Mouse (Mus musculus): ENCODE results near the gene Bcan. TPM values are rescaled to one million over a fixed set of nuclear protein-coding genes. Genes with fewer than 3 reads are reported as not detected.

The Bcan gene
- polyA plus RNA-seq, 1 experiment from 2014 or later: 0.06 TPM

- ATAC-seq (replicated peaks; ENCODE audit: insufficient number of reproducible peaks, low FRiP score, low TSS enrichment, low read depth): no peak
- peaks cover 68% of the 10 kb centered on the region for H3K27me3 ChIP-seq (ENCODE audit: control insufficient read depth, insufficient read depth, low read length)
- H3K9ac ChIP-seq (replicated peaks; ENCODE audit: low read length): no peak overlapping the region
- H3K4me3 ChIP-seq (ENCODE audit: low read depth, low read length): no peak overlapping the region
- peaks cover 7% of the 10 kb centered on the region for H3K4me1 ChIP-seq (ENCODE audit: control insufficient read depth, insufficient read depth, low read length)
- H3K36me3 ChIP-seq (replicated peaks; ENCODE audit: control insufficient read depth, insufficient read depth, low read depth, low read length): no peaks in the 10 kb centered on the region
- no peak for DNase-seq (ENCODE audit: low spot score)
- no peak overlapping the region for H3K4me2 ChIP-seq (ENCODE audit: low read depth, low read length)
- no peaks in the 10 kb centered on the region for H3K9me3 ChIP-seq (replicated peaks; ENCODE audit: control insufficient read depth, low read length)
- H3K27ac ChIP-seq (replicated peaks; ENCODE audit: low read depth, low read length): no peak overlapping the region
- 7% methylated on average over 11 of the region's 11 CpGs for WGBS
Observed at GRCm38 (mm10) chr3:88000816-88001595, 976 bp upstream of the Bcan start.

- peaks cover 7% of the 10 kb centered on the region for H3K4me1 ChIP-seq (ENCODE audit: control insufficient read depth, insufficient read depth, low read length)
- WGBS: 1% methylated on average over 38 of the region's 38 CpGs
Observed at GRCm38 (mm10) chr3:87999243-87999895, 661 bp downstream of the Bcan start.

GRCm38 (mm10) chr3:87998747-87999146 lies 1.3 kb downstream of the Bcan start:
- H3K4me3 ChIP-seq (ENCODE audit: low read depth, low read length): no peak overlapping the region
- H3K36me3 ChIP-seq (replicated peaks; ENCODE audit: control insufficient read depth, insufficient read depth, low read depth, low read length): no peaks in the 10 kb centered on the region
- peaks cover 81% of the 10 kb centered on the region for H3K27me3 ChIP-seq (ENCODE audit: control insufficient read depth, insufficient read depth, low read length)
- H3K27ac ChIP-seq (replicated peaks; ENCODE audit: low read depth, low read length): no peak overlapping the region
- no peak overlapping the region for H3K4me2 ChIP-seq (ENCODE audit: low read depth, low read length)
- DNase-seq (ENCODE audit: low spot score) (no peak), ATAC-seq (replicated peaks; ENCODE audit: insufficient number of reproducible peaks, low FRiP score, low TSS enrichment, low read depth) (no peak)
- no peaks in the 10 kb centered on the region for H3K9me3 ChIP-seq (replicated peaks; ENCODE audit: control insufficient read depth, low read length)
- no peak overlapping the region for H3K9ac ChIP-seq (replicated peaks; ENCODE audit: low read length)
- peaks cover 7% of the 10 kb centered on the region for H3K4me1 ChIP-seq (ENCODE audit: control insufficient read depth, insufficient read depth, low read length)
- 3% methylated on average over 7 of the region's 7 CpGs for WGBS

More at GRCm38 (mm10) chr3:87999243-87999895, 661 bp downstream of the Bcan start:
- H3K9me3 ChIP-seq (replicated peaks; ENCODE audit: control insufficient read depth, low read length): no peaks in the 10 kb centered on the region
- peaks cover 81% of the 10 kb centered on the region for H3K27me3 ChIP-seq (ENCODE audit: control insufficient read depth, insufficient read depth, low read length)
- ATAC-seq (replicated peaks; ENCODE audit: insufficient number of reproducible peaks, low FRiP score, low TSS enrichment, low read depth) (no peak), DNase-seq (ENCODE audit: low spot score) (no peak)
- H3K36me3 ChIP-seq (replicated peaks; ENCODE audit: control insufficient read depth, insufficient read depth, low read depth, low read length): no peaks in the 10 kb centered on the region
- H3K27ac ChIP-seq (replicated peaks; ENCODE audit: low read depth, low read length): no peak overlapping the region
- peak overlapping the region; percentile 18 for H3K4me3 ChIP-seq (ENCODE audit: low read depth, low read length)
- peak overlapping the region; percentile 71; the same call in 1 of the 2 replicates for H3K4me2 ChIP-seq (ENCODE audit: low read depth, low read length)
- H3K9ac ChIP-seq (replicated peaks; ENCODE audit: low read length): no peak overlapping the region

- under 1% methylated on average over 49 of the region's 49 CpGs for WGBS
- peak overlapping the region; percentile 57 for H3K4me2 ChIP-seq (ENCODE audit: low read depth, low read length)
- no peaks in the 10 kb centered on the region for H3K9me3 ChIP-seq (replicated peaks; ENCODE audit: control insufficient read depth, low read length)
- ATAC-seq (replicated peaks; ENCODE audit: insufficient number of reproducible peaks, low FRiP score, low TSS enrichment, low read depth): 0 out of 2 replicates have a peak, but pooled peaks have one; percentile 36
- peaks cover 82% of the 10 kb centered on the region for H3K27me3 ChIP-seq (ENCODE audit: control insufficient read depth, insufficient read depth, low read length)
- H3K4me3 ChIP-seq (ENCODE audit: low read depth, low read length): peak overlapping the region; percentile 25
- H3K36me3 ChIP-seq (replicated peaks; ENCODE audit: control insufficient read depth, insufficient read depth, low read depth, low read length): no peaks in the 10 kb centered on the region
- no peak for DNase-seq (ENCODE audit: low spot score)
- no peak overlapping the region for H3K27ac ChIP-seq (replicated peaks; ENCODE audit: low read depth, low read length)
- H3K4me1 ChIP-seq (ENCODE audit: control insufficient read depth, insufficient read depth, low read length): peaks cover 7% of the 10 kb centered on the region
- no peak overlapping the region; the same call in 1 of the 2 replicates for H3K9ac ChIP-seq (replicated peaks; ENCODE audit: low read length)
Observed at GRCm38 (mm10) chr3:87996971-87997614, 2.9 kb downstream of the Bcan start.

DNA sequence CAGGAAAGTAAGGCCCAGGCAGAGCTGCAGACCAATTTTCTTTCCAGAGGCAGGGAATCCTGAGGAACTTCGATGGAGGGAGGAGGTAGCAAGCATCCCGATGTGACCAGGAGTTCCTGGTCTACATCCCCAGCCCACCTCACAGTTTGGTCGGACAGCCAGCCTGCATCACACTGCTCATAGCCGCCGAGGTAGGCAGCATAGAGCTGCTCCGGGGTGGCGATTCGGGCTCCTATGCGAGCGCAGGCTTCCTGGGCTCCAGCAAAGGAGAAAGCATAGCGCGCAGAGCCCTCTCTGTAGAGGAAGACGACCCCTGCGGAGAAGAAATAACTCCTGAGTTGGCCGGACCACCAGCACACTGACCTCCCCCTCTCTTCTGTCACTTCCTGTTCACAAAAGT lies 3.6 kb downstream of the Bcan start:
- no peak for ATAC-seq (replicated peaks; ENCODE audit: insufficient number of reproducible peaks, low FRiP score, low TSS enrichment, low read depth)
- no peak overlapping the region for H3K27ac ChIP-seq (replicated peaks; ENCODE audit: low read depth, low read length)
- peaks cover 7% of the 10 kb centered on the region for H3K4me1 ChIP-seq (ENCODE audit: control insufficient read depth, insufficient read depth, low read length)
- peaks cover 76% of the 10 kb centered on the region for H3K27me3 ChIP-seq (ENCODE audit: control insufficient read depth, insufficient read depth, low read length)
- no peak overlapping the region for H3K4me3 ChIP-seq (ENCODE audit: low read depth, low read length)
- no peak overlapping the region for H3K4me2 ChIP-seq (ENCODE audit: low read depth, low read length)
- H3K9ac ChIP-seq (replicated peaks; ENCODE audit: low read length): no peak overlapping the region
- no peak for DNase-seq (ENCODE audit: low spot score)
- no peaks in the 10 kb centered on the region for H3K36me3 ChIP-seq (replicated peaks; ENCODE audit: control insufficient read depth, insufficient read depth, low read depth, low read length)
- no peaks in the 10 kb centered on the region for H3K9me3 ChIP-seq (replicated peaks; ENCODE audit: control insufficient read depth, low read length)
- WGBS: under 1% methylated on average over 15 of the region's 15 CpGs

DNA sequence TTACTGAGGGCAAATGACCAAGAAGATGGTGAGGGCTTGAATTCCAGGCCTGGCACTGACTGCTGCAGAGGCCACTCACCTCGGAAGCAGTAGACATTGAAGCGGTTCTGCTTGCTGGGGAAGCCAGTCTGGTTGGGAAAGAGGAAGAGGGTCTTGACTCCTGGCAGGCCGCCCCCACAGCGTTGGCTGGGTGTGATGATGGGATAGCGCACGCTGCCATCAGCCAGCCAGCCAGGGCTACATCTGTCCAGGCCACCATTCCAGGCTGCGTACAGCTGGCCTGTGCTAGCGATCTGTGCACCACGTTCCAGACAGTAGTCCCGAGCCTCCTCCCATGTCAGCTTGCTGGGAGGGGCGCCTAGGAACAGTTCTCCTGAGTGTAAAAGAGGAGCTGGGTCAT lies 4.7 kb downstream of the Bcan start:
- H3K36me3 ChIP-seq (replicated peaks; ENCODE audit: control insufficient read depth, insufficient read depth, low read depth, low read length): no peaks in the 10 kb centered on the region
- no peak overlapping the region for H3K27ac ChIP-seq (replicated peaks; ENCODE audit: low read depth, low read length)
- H3K4me3 ChIP-seq (ENCODE audit: low read depth, low read length): no peak overlapping the region
- no peak for ATAC-seq (replicated peaks; ENCODE audit: insufficient number of reproducible peaks, low FRiP score, low TSS enrichment, low read depth)
- peaks cover 71% of the 10 kb centered on the region for H3K27me3 ChIP-seq (ENCODE audit: control insufficient read depth, insufficient read depth, low read length)
- no peaks in the 10 kb centered on the region for H3K9me3 ChIP-seq (replicated peaks; ENCODE audit: control insufficient read depth, low read length)
- peaks cover 7% of the 10 kb centered on the region for H3K4me1 ChIP-seq (ENCODE audit: control insufficient read depth, insufficient read depth, low read length)
- no peak overlapping the region for H3K9ac ChIP-seq (replicated peaks; ENCODE audit: low read length)
- no peak overlapping the region for H3K4me2 ChIP-seq (ENCODE audit: low read depth, low read length)
- no peak for DNase-seq (ENCODE audit: low spot score)
- WGBS: 28% methylated on average over 11 of the region's 11 CpGs

DNA sequence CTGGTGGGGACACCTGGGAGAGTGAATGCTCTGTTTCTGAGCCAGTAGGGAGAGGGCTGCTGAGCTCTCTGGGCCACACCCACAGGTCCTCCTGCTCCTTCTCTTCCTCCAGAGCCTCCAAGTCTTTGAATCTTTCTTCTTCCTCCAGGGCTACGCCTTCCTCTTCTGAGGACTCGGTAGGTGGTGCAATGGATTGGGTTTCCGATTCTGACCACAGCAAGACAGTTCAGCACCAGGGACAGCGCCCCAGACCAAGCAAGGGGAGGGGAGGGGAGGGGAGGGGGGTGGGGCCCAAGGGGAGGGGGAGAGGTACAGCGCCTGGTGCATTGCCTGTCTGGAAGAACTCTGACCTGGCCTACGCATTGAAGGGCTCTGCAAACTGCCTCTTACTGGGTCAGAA lies 6.6 kb downstream of the Bcan start:
- peaks cover 58% of the 10 kb centered on the region for H3K27me3 ChIP-seq (ENCODE audit: control insufficient read depth, insufficient read depth, low read length)
- no peak overlapping the region for H3K27ac ChIP-seq (replicated peaks; ENCODE audit: low read depth, low read length)
- ATAC-seq (replicated peaks; ENCODE audit: insufficient number of reproducible peaks, low FRiP score, low TSS enrichment, low read depth): no peak
- H3K4me2 ChIP-seq (ENCODE audit: low read depth, low read length): no peak overlapping the region
- DNase-seq (ENCODE audit: low spot score): peak; percentile 82
- H3K9ac ChIP-seq (replicated peaks; ENCODE audit: low read length): no peak overlapping the region
- 0% methylated on average over 6 of the region's 6 CpGs for WGBS
- no peaks in the 10 kb centered on the region for H3K36me3 ChIP-seq (replicated peaks; ENCODE audit: control insufficient read depth, insufficient read depth, low read depth, low read length)
- no peaks in the 10 kb centered on the region for H3K9me3 ChIP-seq (replicated peaks; ENCODE audit: control insufficient read depth, low read length)
- no peak overlapping the region for H3K4me3 ChIP-seq (ENCODE audit: low read depth, low read length)
- H3K4me1 ChIP-seq (ENCODE audit: control insufficient read depth, insufficient read depth, low read length): peaks cover 2% of the 10 kb centered on the region

DNA sequence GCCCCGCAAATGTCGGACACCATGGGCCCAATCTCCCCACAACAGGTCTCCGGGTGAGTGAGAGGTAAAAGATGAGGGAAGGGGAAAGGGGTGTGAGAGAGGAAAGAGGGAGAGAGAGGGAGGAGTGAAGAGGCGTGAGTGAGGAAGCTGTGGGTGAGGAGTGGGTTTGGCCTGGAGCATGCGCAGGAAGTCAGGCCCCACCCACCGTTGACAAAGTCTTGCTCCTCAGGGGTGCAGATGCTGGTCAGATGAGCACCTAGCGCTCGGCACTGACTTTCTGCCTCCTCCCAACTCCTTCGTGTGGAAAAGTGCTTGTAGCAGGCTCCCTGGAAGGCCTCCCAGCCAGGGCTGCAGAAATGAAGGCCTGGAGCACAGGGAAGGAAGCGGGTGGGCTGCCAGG lies 10.1 kb downstream of the Bcan start:
- H3K4me1 ChIP-seq (ENCODE audit: control insufficient read depth, insufficient read depth, low read length): peaks cover 2% of the 10 kb centered on the region

More for the DNA sequence above, 10.1 kb downstream of the Bcan start:
- Histone ChIP-seq H3K27ac (replicated peaks; ENCODE audit: low read depth, low read length) (no peak overlapping the region), H3K9ac (replicated peaks; ENCODE audit: low read length) (no peak overlapping the region), H3K27me3 (ENCODE audit: control insufficient read depth, insufficient read depth, low read length) (peaks cover 23% of the 10 kb centered on the region), H3K36me3 (replicated peaks; ENCODE audit: control insufficient read depth, insufficient read depth, low read depth, low read length) (no peaks in the 10 kb centered on the region), H3K9me3 (replicated peaks; ENCODE audit: control insufficient read depth, low read length) (no peaks in the 10 kb centered on the region), H3K4me2 (ENCODE audit: low read depth, low read length) (no peak overlapping the region), H3K4me3 (ENCODE audit: low read depth, low read length) (no peak overlapping the region)
- DNase-seq (ENCODE audit: low spot score): no peak
- 18% methylated on average over 10 of the region's 10 CpGs for WGBS
- no peak for ATAC-seq (replicated peaks; ENCODE audit: insufficient number of reproducible peaks, low FRiP score, low TSS enrichment, low read depth)
